Mouse (Mus musculus): ENCODE measurements around the gene Osbpl3. TPM values are rescaled to one million over a fixed set of nuclear protein-coding genes. Genes with fewer than 3 reads are reported as not detected.
"Not testable (repeated sequence)": the region's sequence is repeated elsewhere in the genome, so short reads cannot be mapped to it uniquely, and the experiment has no call there.

Osbpl3 gene
- total RNA-seq, 1 experiment: 9.9 TPM

- peaks cover 0 to 3% of the 10 kb centered on the region in 2 experiments; a peak in 1 of 4 replicates for H3K4me1 ChIP-seq (ENCODE audit: control insufficient read depth in 2 of 2, insufficient read depth in 2 of 2, low read length in 2 of 2, poor library complexity in 1 of 2)
- H3K36me3 ChIP-seq (ENCODE audit: control insufficient read depth, insufficient read depth, low read length, poor library complexity, severe bottlenecking): no peaks in the 10 kb centered on the region
- H3K9me3 ChIP-seq (ENCODE audit: control insufficient read depth, insufficient read depth, low read depth, low read length): no peaks in the 10 kb centered on the region
- H3K9ac ChIP-seq (ENCODE audit: insufficient read depth, low read depth, low read length, poor library complexity, severe bottlenecking): no peak overlapping the region
- in situ Hi-C loops (cut with MboI; ENCODE audit: low sequenced_read_pairs in 2 of 2, unreplicated experiment in 2 of 2): no loop called here
- no peak overlapping the region for H3K4me3 ChIP-seq (ENCODE audit: insufficient read depth in 1 of 2, low read depth in 1 of 2, low read length in 2 of 2, poor library complexity in 1 of 2, severe bottlenecking in 1 of 2)
- no peak overlapping the region for H3K27ac ChIP-seq (ENCODE audit: insufficient read depth, low read depth, low read length, poor library complexity, severe bottlenecking)
- no peak for TF ChIP-seq ZC3H11A (IDR thresholded peaks at IDR 0.05; ENCODE audit: borderline replicate concordance, low read depth, low read length)
- no peak for DNase-seq (ENCODE audit: low read depth, low spot score)
These were observed 3.8 kb downstream of the Osbpl3 start for GRCm38 (mm10) chr6:50452220-50452619.

DNA sequence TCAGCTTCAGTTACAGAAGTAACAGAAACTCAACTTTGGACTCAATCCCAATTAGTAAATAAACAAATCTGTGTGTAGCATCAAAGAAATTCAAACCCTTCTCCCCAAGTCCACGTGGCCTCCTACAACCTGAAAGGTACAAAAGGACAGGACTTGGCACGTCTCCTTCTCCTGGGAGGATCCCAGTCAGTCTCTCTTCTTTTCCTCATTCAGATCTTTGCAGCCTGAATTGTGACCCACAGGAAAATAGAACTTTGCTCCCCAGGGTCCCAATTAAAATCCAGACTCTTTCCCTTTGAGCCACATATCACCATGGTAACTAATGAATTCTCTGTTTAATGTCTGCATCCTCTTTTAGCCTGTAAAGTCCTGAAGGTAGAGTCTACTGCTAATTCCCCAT, 10.4 kb downstream of the Osbpl3 start:
- DNase-seq (ENCODE audit: low read depth, low spot score): no peak
- Histone ChIP-seq H3K9me3 (ENCODE audit: control insufficient read depth, insufficient read depth, low read depth, low read length) (0 out of 2 replicates have a peak, but pooled peaks cover 1% of the 10 kb centered on the region), H3K4me3 (ENCODE audit: insufficient read depth in 1 of 2, low read depth in 1 of 2, low read length in 2 of 2, poor library complexity in 1 of 2, severe bottlenecking in 1 of 2) (no peak overlapping the region), H3K36me3 (ENCODE audit: control insufficient read depth, insufficient read depth, low read length, poor library complexity, severe bottlenecking) (no peaks in the 10 kb centered on the region), H3K27ac (ENCODE audit: insufficient read depth, low read depth, low read length, poor library complexity, severe bottlenecking) (no peak overlapping the region), H3K9ac (ENCODE audit: insufficient read depth, low read depth, low read length, poor library complexity, severe bottlenecking) (no peak overlapping the region), H3K4me1 (ENCODE audit: control insufficient read depth in 2 of 2, insufficient read depth in 2 of 2, low read length in 2 of 2, poor library complexity in 1 of 2) (no peaks in the 10 kb centered on the region)
- no peak for TF ChIP-seq HCFC1 (IDR thresholded peaks at IDR 0.05; ENCODE audit: borderline replicate concordance, insufficient read depth, low read length)
- TF ChIP-seq MAFK (IDR thresholded peaks at IDR 0.05; ENCODE audit: insufficient read depth, low read depth, low read length): no peak
- no peak for TF ChIP-seq ZNF384 (IDR thresholded peaks at IDR 0.05; ENCODE audit: low read depth, low read length)
- no peak for TF ChIP-seq ZC3H11A (IDR thresholded peaks at IDR 0.05; ENCODE audit: borderline replicate concordance, low read depth, low read length)
- TF ChIP-seq CHD2 (IDR thresholded peaks at IDR 0.05; ENCODE audit: low read depth, low read length): no peak
- in situ Hi-C loops (cut with MboI; ENCODE audit: low sequenced_read_pairs in 2 of 2, unreplicated experiment in 2 of 2): no loop called here

GRCm38 (mm10) chr6:50440966-50441862, 14.8 kb downstream of the Osbpl3 start:
- no peak for DNase-seq (ENCODE audit: low read depth, low spot score)
- no peak overlapping the region for H3K9ac ChIP-seq (ENCODE audit: insufficient read depth, low read depth, low read length, poor library complexity, severe bottlenecking)
- H3K4me1 ChIP-seq (ENCODE audit: control insufficient read depth in 2 of 2, insufficient read depth in 2 of 2, low read length in 2 of 2, poor library complexity in 1 of 2): no peaks in the 10 kb centered on the region
- H3K27ac ChIP-seq (ENCODE audit: insufficient read depth, low read depth, low read length, poor library complexity, severe bottlenecking): no peak overlapping the region
- no peaks in the 10 kb centered on the region for H3K36me3 ChIP-seq (ENCODE audit: control insufficient read depth, insufficient read depth, low read length, poor library complexity, severe bottlenecking)
- in situ Hi-C loops (cut with MboI; ENCODE audit: low sequenced_read_pairs in 2 of 2, unreplicated experiment in 2 of 2): no loop called here
- no peak overlapping the region for H3K4me3 ChIP-seq (ENCODE audit: insufficient read depth in 1 of 2, low read depth in 1 of 2, low read length in 2 of 2, poor library complexity in 1 of 2, severe bottlenecking in 1 of 2)
- H3K9me3 ChIP-seq (ENCODE audit: control insufficient read depth, insufficient read depth, low read depth, low read length): no peaks in the 10 kb centered on the region
- no peak for TF ChIP-seq MAFK (IDR thresholded peaks at IDR 0.05; ENCODE audit: insufficient read depth, low read depth, low read length)
- TF ChIP-seq CHD2 (IDR thresholded peaks at IDR 0.05; ENCODE audit: low read depth, low read length): no peak
- no peak for TF ChIP-seq HCFC1 (IDR thresholded peaks at IDR 0.05; ENCODE audit: borderline replicate concordance, insufficient read depth, low read length)
- TF ChIP-seq ZNF384 (IDR thresholded peaks at IDR 0.05; ENCODE audit: low read depth, low read length): no peak
- no peak for TF ChIP-seq ZC3H11A (IDR thresholded peaks at IDR 0.05; ENCODE audit: borderline replicate concordance, low read depth, low read length)

DNA sequence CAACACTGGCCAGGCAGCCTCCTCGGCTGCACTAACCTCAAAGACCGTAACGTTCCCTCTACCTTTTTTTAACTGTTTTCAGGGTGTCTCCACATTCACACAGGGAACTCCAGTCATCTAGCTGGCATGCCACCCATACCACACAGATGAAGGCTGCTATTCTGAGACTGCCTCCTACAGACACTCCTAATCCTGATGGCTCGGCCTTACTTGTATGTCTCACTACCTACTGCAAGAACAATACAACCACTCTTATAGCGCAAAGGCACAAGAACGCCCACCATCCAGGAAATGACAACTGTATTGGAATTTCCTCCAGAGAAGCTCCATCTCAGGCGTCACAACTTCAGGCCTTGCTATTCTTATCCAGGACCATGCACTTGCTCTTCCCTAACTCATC, 15.8 kb downstream of the Osbpl3 start:
- in situ Hi-C loops (cut with MboI; ENCODE audit: low sequenced_read_pairs in 2 of 2, unreplicated experiment in 2 of 2): no loop called here

DNA sequence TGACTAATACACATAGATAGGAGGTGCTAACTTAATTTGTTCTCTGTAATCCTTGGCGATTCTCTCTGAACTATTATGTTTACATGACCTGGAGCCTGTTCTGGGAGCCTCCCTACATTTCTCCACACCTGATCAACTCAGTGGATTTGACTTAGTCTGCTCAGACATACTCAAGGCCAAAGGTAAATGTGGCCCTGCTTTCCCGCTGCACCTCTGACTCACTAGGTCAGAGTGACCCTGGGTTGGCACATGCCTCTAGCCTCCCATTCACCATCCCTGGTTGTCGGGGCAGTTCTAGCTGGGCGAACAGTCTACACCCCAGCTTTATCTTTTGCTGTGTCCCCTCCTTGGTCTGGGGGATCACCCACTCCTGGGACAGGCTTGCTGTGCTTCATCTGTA, 17.1 kb downstream of the Osbpl3 start:
- H3K36me3 ChIP-seq (ENCODE audit: control insufficient read depth, insufficient read depth, low read length, poor library complexity, severe bottlenecking); H3K27ac ChIP-seq (ENCODE audit: insufficient read depth, low read depth, low read length, poor library complexity, severe bottlenecking); H3K9ac ChIP-seq (ENCODE audit: insufficient read depth, low read depth, low read length, poor library complexity, severe bottlenecking); in situ Hi-C loops (cut with MboI; ENCODE audit: low sequenced_read_pairs in 2 of 2, unreplicated experiment in 2 of 2); H3K9me3 ChIP-seq (ENCODE audit: control insufficient read depth, insufficient read depth, low read depth, low read length); DNase-seq (ENCODE audit: low read depth, low spot score); H3K4me1 ChIP-seq (ENCODE audit: control insufficient read depth in 2 of 2, insufficient read depth in 2 of 2, low read length in 2 of 2, poor library complexity in 1 of 2); H3K4me3 ChIP-seq (ENCODE audit: insufficient read depth in 1 of 2, low read depth in 1 of 2, low read length in 2 of 2, poor library complexity in 1 of 2, severe bottlenecking in 1 of 2): not testable (repeated sequence)

More for the DNA sequence above, 15.8 kb downstream of the Osbpl3 start:
- no peak for DNase-seq (ENCODE audit: low read depth, low spot score)
- Histone ChIP-seq H3K4me1 (ENCODE audit: control insufficient read depth in 2 of 2, insufficient read depth in 2 of 2, low read length in 2 of 2, poor library complexity in 1 of 2) (no peaks in the 10 kb centered on the region), H3K9ac (ENCODE audit: insufficient read depth, low read depth, low read length, poor library complexity, severe bottlenecking) (no peak overlapping the region), H3K4me3 (ENCODE audit: insufficient read depth in 1 of 2, low read depth in 1 of 2, low read length in 2 of 2, poor library complexity in 1 of 2, severe bottlenecking in 1 of 2) (no peak overlapping the region), H3K27ac (ENCODE audit: insufficient read depth, low read depth, low read length, poor library complexity, severe bottlenecking) (no peak overlapping the region), H3K36me3 (ENCODE audit: control insufficient read depth, insufficient read depth, low read length, poor library complexity, severe bottlenecking) (no peaks in the 10 kb centered on the region), H3K9me3 (ENCODE audit: control insufficient read depth, insufficient read depth, low read depth, low read length) (no peaks in the 10 kb centered on the region)
- TF ChIP-seq ZC3H11A (IDR thresholded peaks at IDR 0.05; ENCODE audit: borderline replicate concordance, low read depth, low read length) (no peak), CHD2 (IDR thresholded peaks at IDR 0.05; ENCODE audit: low read depth, low read length) (no peak), HCFC1 (IDR thresholded peaks at IDR 0.05; ENCODE audit: borderline replicate concordance, insufficient read depth, low read length) (no peak)
